Mouse (Mus musculus) kidney, adult 2 months (tissue): Measurements from ENCODE around the gene Dcakd. TPM values are rescaled to one million over a fixed set of nuclear protein-coding genes. Genes with fewer than 3 reads are reported as not detected.

ENCODE experiments used
- DNase-seq: peaks from one replicate; pipeline ENCODE4 v3.0.0; 2021
- H3K27ac ChIP-seq: fragments of 200-500 bp; 2 replicates; pipeline ENCODE4 v1.5.1; 2012; ENCODE audit warnings: low read depth, low read length, control low read depth, inconsistent platforms; ENCODE audit not compliant: insufficient read depth
- H3K27me3 ChIP-seq: fragments of 200-500 bp; replicated peaks from 2 replicates; pipeline ENCODE4 v1.6.1; 2012; ENCODE audit warnings: mild to moderate bottlenecking, moderate library complexity, low read length, inconsistent platforms; ENCODE audit not compliant: control insufficient read depth, insufficient read depth
- H3K36me3 ChIP-seq: fragments of 200-500 bp; 2 replicates; pipeline ENCODE4 v1.6.1; 2012; ENCODE audit warnings: mild to moderate bottlenecking, moderate library complexity, low read length, inconsistent platforms; ENCODE audit not compliant: control insufficient read depth, insufficient read depth
- H3K4me1 ChIP-seq: fragments of 200-500 bp; 2 replicates; pipeline ENCODE4 v1.6.1; 2011; ENCODE audit warnings: low read length; ENCODE audit not compliant: control insufficient read depth, insufficient read depth
- H3K4me3 ChIP-seq: fragments of 200-500 bp; 2 replicates; pipeline ENCODE4 v1.5.1; 2011; ENCODE audit warnings: mild to moderate bottlenecking, low read depth, low read length, control low read depth; ENCODE audit not compliant: insufficient read depth
- CTCF ChIP-seq: fragments of 200-500 bp; conservative IDR thresholded peaks from 2 replicates; pipeline ENCODE4 v1.5.1; 2011; ENCODE audit warnings: low read depth, mild to moderate bottlenecking, control low read depth, low read length, moderate library complexity, mixed read lengths; ENCODE audit not compliant: insufficient read depth, insufficient read length
- POLR2A ChIP-seq: fragments of 200-500 bp; IDR thresholded peaks from one replicate; pipeline ENCODE4 v1.6.1; 2011; ENCODE audit warnings: low read depth, low read length, control low read depth
- WGBS: fragments of 180-500 bp; shearing (Covaris S2); methylation state at CpG from one replicate; pipeline ENCODE4 v1.1.7; 2018; 5-methylcytosine and 5-hydroxymethylcytosine counted together
- polyA plus RNA-seq: library from polyadenylated mRNA; depleted of rRNA; stranded (reverse); fragments of >200 nt; gene quantifications from 2 replicates; pipeline ENCODE4 v1.2.3, GENCODE M21; 2012; rRNA removed

The Dcakd gene
- polyA plus RNA-seq, 1 experiment: 49.5 TPM

DNA sequence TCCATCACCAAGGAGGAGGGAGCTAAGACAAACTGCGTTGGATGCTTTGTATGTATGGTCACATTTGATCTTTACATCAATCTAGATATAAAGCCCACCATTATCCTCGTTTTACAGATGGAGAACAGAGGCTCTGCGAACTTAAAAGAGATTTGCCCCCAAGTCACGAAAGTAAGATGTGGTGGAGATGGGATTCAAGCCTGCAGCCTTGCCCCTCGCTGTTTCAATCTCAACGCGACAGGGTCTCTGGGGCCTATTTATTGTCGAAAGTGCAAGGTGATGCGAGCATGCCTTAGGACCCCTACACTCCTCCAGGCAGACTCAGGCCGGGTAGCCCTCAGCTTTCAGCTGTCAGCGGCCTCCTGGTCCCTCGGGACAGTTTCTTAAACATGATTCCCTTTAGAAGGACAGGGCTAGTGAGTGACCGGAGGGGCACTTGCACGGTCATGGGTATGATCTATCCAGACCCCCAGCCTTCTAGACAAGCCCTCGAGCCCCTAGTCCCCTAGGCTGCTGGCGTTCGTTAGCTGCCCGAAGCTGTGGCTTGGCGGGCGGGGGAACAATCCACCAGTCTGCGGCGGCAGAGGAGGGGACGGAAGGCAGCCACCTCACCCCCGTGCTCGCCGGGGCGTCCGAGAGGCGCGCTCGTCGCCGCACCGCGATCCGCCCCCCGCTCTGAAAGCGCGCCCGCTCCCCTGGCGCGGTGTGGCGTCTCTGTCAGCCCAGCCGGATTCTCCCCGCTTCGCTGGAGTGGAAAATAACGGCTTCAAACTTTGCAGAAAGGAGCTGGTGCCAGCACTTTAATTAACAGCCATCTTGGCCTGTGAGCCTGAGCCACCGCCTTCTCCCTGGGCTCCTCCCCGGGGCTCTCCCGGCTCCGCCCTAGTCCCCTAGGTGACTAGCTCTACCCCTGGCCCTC lies 79.8 kb downstream of the Dcakd start:
- no peaks in the 10 kb centered on the region for H3K36me3 ChIP-seq
- no peaks in the 10 kb centered on the region for H3K4me1 ChIP-seq
- WGBS: 4% methylated on average over 51 of the region's 51 CpGs
- peak overlapping the region; percentile 50 for H3K4me3 ChIP-seq
- TF ChIP-seq POLR2A: no peak
- no peak for TF ChIP-seq CTCF
- H3K27me3 ChIP-seq: peaks cover 3% of the 10 kb centered on the region; the same call in 1 of the 2 replicates
- no peak overlapping the region for H3K27ac ChIP-seq
- peak; percentile 85 for DNase-seq

DNA sequence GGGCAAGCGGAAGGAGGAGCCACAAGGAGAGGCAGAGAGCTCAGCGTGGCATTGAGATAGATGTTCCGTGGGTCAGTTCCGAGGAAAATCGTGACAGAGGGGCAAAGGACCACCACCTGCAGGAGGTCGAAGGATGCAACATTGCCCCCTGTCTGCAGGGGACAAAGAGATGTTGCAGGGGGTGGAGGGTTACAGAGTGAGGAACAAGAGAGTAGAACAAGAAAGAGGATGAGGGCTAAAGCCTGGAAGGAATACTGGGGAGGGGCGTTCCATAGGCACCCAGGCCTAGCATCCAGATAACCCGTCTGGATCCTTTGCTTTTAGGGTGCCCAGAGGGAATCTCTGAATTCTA lies 81.2 kb downstream of the Dcakd start:
- TF ChIP-seq POLR2A (no peak), CTCF (no peak)
- no peaks in the 10 kb centered on the region for H3K4me1 ChIP-seq
- H3K27me3 ChIP-seq: peaks cover 6% of the 10 kb centered on the region
- H3K4me3 ChIP-seq: peak overlapping the region; percentile 19; the same call in 1 of the 2 replicates
- no peaks in the 10 kb centered on the region for H3K36me3 ChIP-seq
- no peak overlapping the region for H3K27ac ChIP-seq
- 12% methylated on average over 8 of the region's 8 CpGs for WGBS
- DNase-seq: no peak

DNA sequence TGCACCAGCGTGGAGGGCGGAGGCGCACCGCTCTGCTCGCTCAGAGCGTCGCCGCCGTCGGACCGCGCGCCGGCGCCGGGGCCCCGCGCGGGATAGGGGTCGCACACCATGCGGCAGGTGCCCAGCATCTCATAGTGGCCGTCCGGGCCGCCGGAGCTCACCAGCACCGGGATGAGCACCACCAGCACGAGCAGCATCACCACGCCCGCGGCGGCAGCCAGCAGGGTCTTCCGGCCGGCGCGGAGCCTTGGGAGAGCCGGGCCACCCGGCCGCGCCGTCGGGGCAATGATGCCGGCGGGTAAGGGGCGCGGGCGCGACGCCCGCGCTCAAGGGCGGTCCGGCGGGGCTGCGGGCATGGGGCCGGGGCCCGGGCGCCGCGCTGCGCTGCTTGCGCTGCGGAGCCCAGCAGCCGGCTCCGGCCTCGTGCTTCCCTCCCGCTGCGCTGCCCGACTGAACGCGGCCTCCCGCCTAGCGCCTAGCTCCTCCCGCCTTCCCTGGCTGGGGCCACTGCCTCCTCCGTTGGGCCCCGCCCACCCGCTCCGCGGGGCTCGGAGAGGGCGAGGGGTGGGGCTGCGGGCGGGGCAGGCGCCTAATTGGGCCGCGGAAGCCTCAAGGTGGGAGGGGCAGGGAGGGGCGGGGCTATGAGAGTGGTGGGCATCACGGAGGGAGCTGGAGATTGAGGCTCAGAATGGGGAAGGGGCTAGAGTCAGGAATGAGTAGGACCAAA lies 81.7 kb downstream of the Dcakd start, which contains the start of gene C1ql1:
C1ql1 (minus strand) TSS at position 424 of the 727 bp plus-strand sequence.
- H3K36me3 ChIP-seq: no peaks in the 10 kb centered on the region
- H3K27ac ChIP-seq: no peak within 1 kb of the TSS
- peak; percentile 91 for DNase-seq
- H3K4me1 ChIP-seq: no peaks in the 10 kb centered on the region
- 1% methylated on average over 87 of the region's 87 CpGs for WGBS
- TF ChIP-seq POLR2A: no peak
- TF ChIP-seq CTCF: no peak
- peak within 1 kb of the TSS; percentile 19; the same call in 1 of the 2 replicates for H3K4me3 ChIP-seq
- H3K27me3 ChIP-seq: peaks cover 6% of the 10 kb centered on the region

DNA sequence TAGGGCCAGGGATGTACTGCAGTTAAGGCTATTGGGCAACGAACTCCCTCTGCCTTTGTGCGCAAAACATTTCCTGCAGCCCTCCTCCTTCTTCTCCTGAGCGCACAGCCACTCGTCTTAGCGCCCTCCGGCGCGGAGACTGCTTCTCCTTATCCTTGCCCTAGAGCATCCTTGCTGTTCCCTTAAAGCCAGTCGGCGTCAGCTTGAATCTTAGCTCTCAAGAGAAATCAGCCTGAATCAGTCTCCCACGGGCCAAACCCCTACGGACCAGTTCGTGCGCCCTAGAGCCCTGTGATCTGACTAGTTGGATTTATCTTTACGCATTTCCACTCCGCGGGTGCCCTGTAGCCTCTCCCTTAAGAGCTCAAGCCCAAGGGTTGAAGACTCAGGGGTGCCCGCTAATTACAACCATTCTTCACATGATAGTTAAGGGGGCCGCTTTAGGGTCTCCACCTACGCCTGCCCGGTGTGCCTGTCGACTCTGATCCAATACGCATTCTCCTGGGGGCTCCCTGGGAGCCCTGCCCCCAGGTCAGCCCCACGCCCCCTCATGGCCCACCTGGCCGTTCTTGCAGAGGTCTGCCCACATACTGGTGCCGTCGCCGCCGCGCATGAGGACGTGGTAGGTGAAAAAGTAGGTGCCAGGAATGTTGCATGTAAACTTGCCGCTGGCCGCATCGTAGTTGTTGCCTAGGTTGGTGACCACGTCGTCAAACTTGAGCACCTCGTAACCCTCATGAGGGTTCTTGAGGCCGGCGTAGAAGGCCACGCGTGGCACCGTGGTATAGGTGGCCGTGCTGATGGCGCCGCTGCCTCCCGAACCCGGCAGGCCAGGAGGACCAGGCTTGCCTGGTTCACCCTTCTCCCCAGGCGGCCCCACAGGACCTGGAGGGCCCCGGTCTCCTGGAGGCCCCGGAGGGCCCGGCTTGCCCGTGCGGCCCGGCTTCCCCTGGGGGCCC lies 82.5 kb downstream of the Dcakd start:
- WGBS: 3% methylated on average over 54 of the region's 54 CpGs

More for the DNA sequence above, 82.5 kb downstream of the Dcakd start:
- no peak overlapping the region for H3K4me3 ChIP-seq
- TF ChIP-seq POLR2A (no peak), CTCF (no peak)
- peaks cover 6% of the 10 kb centered on the region for H3K27me3 ChIP-seq
- H3K27ac ChIP-seq: no peak overlapping the region
- H3K36me3 ChIP-seq: no peaks in the 10 kb centered on the region
- DNase-seq: no peak
- no peaks in the 10 kb centered on the region for H3K4me1 ChIP-seq

Other genes with a start within 250 kb of the Dcakd start
- 4.9 and 5.1 TPM in 2 replicates for gene Gjc1, start 208.6 kb downstream of the Dcakd start, polyA plus RNA-seq
- 2.2 and 4.1 TPM in 2 replicates for gene Higd1b, start 192.5 kb downstream of the Dcakd start, polyA plus RNA-seq
- gene Eftud2, start 147.3 kb downstream of the Dcakd start, polyA plus RNA-seq: 76.4 and 81.0 TPM in 2 replicates
- 0.88 and 1.5 TPM in 2 replicates for gene Ccdc103, start 147.1 kb downstream of the Dcakd start, polyA plus RNA-seq
- gene Fam187a, start 143.2 kb downstream of the Dcakd start, polyA plus RNA-seq: not detected in 2 replicates
- 0.16 and 0.18 TPM in 2 replicates for gene Gfap, start 127.4 kb downstream of the Dcakd start, polyA plus RNA-seq
- gene Kif18b, start 103.2 kb downstream of the Dcakd start, polyA plus RNA-seq: 0.22 and 0.27 TPM in 2 replicates
- 0.38 and 0.39 TPM in 2 replicates for gene C1ql1, start 81.6 kb downstream of the Dcakd start, polyA plus RNA-seq
- gene Nmt1, start 143 bp downstream of the Dcakd start, polyA plus RNA-seq: 45.3 and 49.7 TPM in 2 replicates
- 14.9 and 18.1 TPM in 2 replicates for gene Plcd3, start 73.3 kb upstream of the Dcakd start, polyA plus RNA-seq
- gene Acbd4, start 73.3 kb upstream of the Dcakd start, polyA plus RNA-seq: 119 and 130 TPM in 2 replicates
- 24.9 and 26.4 TPM in 2 replicates for gene Hexim1, start 87.9 kb upstream of the Dcakd start, polyA plus RNA-seq
- 3.8 and 4.0 TPM in 2 replicates for gene Hexim2, start 104.1 kb upstream of the Dcakd start, polyA plus RNA-seq
- 32.7 and 35.5 TPM in 2 replicates for gene Fmnl1, start 142.8 kb upstream of the Dcakd start, polyA plus RNA-seq
- gene 1700023F06Rik, start 180.2 kb upstream of the Dcakd start, polyA plus RNA-seq: 0.09 and 0.22 TPM in 2 replicates
- not detected in 2 replicates for gene Spata32, start 190.1 kb upstream of the Dcakd start, polyA plus RNA-seq
- 8.0 and 8.6 TPM in 2 replicates for gene Map3k14, start 239.1 kb upstream of the Dcakd start, polyA plus RNA-seq